Comparison of ENCODE assay signal across 21 mouse cellular contexts in the genomic region with DNA sequence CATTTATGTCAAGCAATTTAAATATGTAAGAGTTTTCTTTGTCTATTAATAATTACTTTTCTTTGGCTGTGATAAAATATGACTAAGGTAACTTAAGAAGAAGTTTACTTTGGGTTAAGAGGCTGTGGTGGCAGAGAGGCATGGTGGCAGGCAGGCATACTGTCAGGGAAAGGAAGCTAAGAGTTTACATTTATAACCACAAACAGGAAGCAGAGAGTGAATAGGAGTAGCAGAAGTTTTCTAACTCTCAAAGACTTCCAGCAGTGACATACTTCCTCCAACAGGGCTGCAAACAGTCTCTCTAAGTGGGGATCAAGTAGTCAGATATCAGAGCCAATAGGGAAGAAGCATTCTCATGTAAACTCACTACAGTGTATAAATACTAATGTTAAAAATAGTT. TPM values are rescaled to one million over a fixed set of nuclear protein-coding genes. Genes with fewer than 3 reads are reported as not detected.
A peak's percentile ranks its signal among the peaks of the same experiment; 100 is the strongest.
DNase-seq lines count a peak whose midpoint lies in the region; ATAC-seq and TF ChIP-seq lines count a peak whose summit lies in the region.
"Had no signal": no experiment of that assay in that cellular context is flagged by ENCODE, and none has a peak within 500 bp of the region (broad histone marks: within the 10 kb centered on the region; RNA-seq: fewer than 3 reads in every experiment).

No protein-coding gene starts in this region.

- no peak overlapping the region for H3K9ac ChIP-seq in lung, embryonic 14.5 days
- H3K9ac ChIP-seq: embryonic facial prominence, embryonic 12.5 days; forebrain, embryonic 12.5 days; forebrain, postnatal 0 days; heart, embryonic 15.5 days; hindbrain, embryonic 12.5 days had no signal

- no peaks in the 10 kb centered on the region for H3K27me3 ChIP-seq in lung, embryonic 14.5 days (ENCODE audit: insufficient read depth, low read length)
- H3K27me3 ChIP-seq: embryonic facial prominence, embryonic 12.5 days; forebrain, embryonic 12.5 days; heart, embryonic 15.5 days; hindbrain, embryonic 12.5 days had no signal

- no peaks in the 10 kb centered on the region for H3K4me1 ChIP-seq in lung, embryonic 14.5 days (ENCODE audit: insufficient read depth)
- H3K4me1 ChIP-seq: embryonic facial prominence, embryonic 12.5 days; forebrain, embryonic 12.5 days; hindbrain, embryonic 12.5 days had no signal

- no peak for ATAC-seq in lung, embryonic 14.5 days (ENCODE audit: insufficient read depth)
- ATAC-seq in common myeloid progenitor, adult 5-6 weeks (replicated peaks; ENCODE audit: low read depth, poor library complexity, severe bottlenecking), result peak; percentile 92
- ATAC-seq in megakaryocyte progenitor cell, adult 5-6 weeks (replicated peaks; ENCODE audit: poor library complexity), result peak; percentile 88
- no peak for ATAC-seq in erythroid progenitor cell, adult 5-6 weeks (replicated peaks; ENCODE audit: low FRiP score, poor library complexity, severe bottlenecking)
- ATAC-seq: forebrain, postnatal 0 days; hindbrain, postnatal 0 days had no signal

- H3K27ac ChIP-seq in lung, embryonic 14.5 days (ENCODE audit: low read depth), result no peak overlapping the region
- H3K27ac ChIP-seq: embryonic facial prominence, embryonic 12.5 days; forebrain, embryonic 12.5 days; gastrocnemius, adult 2 months; heart, embryonic 10.5 days; hindbrain, embryonic 12.5 days; hindbrain, postnatal 0 days had no signal

- DNase-seq in lung, embryonic 14.5 days, result peak; percentile 18
- DNase-seq in lung, adult 18-20 months, result no peak
- DNase-seq in layer of hippocampus, adult 8-10 months (ENCODE audit: low spot score in 2 of 2), result no peak
- DNase-seq: adrenal gland, adult 8-10 months; cerebellum, adult 11 months; cerebellum, adult 8-10 months; cerebellum, postnatal 14 days; forebrain, postnatal 0 days; gastrocnemius, adult 2 months; gastrocnemius, postnatal 25 days; heart, adult 11 months; heart, postnatal 36 days had no signal

- H3K36me3 ChIP-seq in lung, embryonic 14.5 days (ENCODE audit: insufficient read depth), result no peaks in the 10 kb centered on the region
- H3K36me3 ChIP-seq: embryonic facial prominence, embryonic 12.5 days; forebrain, embryonic 12.5 days; heart, embryonic 10.5 days; hindbrain, embryonic 12.5 days had no signal

- no peak for TF ChIP-seq CTCF in lung, embryonic 14.5 days (IDR thresholded peaks at IDR 0.05; ENCODE audit: low read depth)

- H3K9me3 ChIP-seq in lung, embryonic 14.5 days (ENCODE audit: low read depth, low read length), result no peaks in the 10 kb centered on the region
- H3K9me3 ChIP-seq: embryonic facial prominence, embryonic 12.5 days; forebrain, embryonic 12.5 days; heart, embryonic 10.5 days; heart, embryonic 15.5 days; hindbrain, embryonic 12.5 days had no signal

- H3K4me2 ChIP-seq in lung, embryonic 14.5 days, result no peak overlapping the region
- H3K4me2 ChIP-seq: embryonic facial prominence, embryonic 12.5 days; forebrain, embryonic 12.5 days; heart, embryonic 15.5 days; hindbrain, embryonic 12.5 days had no signal

- H3K4me3 ChIP-seq in lung, embryonic 14.5 days (ENCODE audit: low read depth, low read length), result no peak overlapping the region
- H3K4me3 ChIP-seq: embryonic facial prominence, embryonic 12.5 days; forebrain, embryonic 12.5 days; gastrocnemius, adult 2 months; heart, embryonic 10.5 days; heart, embryonic 15.5 days; hindbrain, embryonic 12.5 days had no signal

RNA-seq across cellular contexts. Expression of a gene that starts 58.6 kb away (rescaled TPM):
- 8.1 and 10.6 TPM in 2 replicates for polyA plus RNA-seq in lung, embryonic 14.5 days (2014; fragmentation: Nextera tagmentation; extraction: Ambion mirVana)
- total RNA-seq in common myeloid progenitor, adult 5-6 weeks (2017), result 12.1 and 12.3 TPM in 2 replicates
- total RNA-seq in megakaryocyte progenitor cell, adult 5-6 weeks (2015), result 2.9 and 5.8 TPM in 2 replicates
- total RNA-seq in megakaryocyte progenitor cell, adult 5-6 weeks (2017), result 4.5 and 4.8 TPM in 2 replicates
- 100 to 1,000 TPM; 280 to 313 (median 296) TPM for total RNA-seq in layer of hippocampus, adult 8-10 months (2022)
- under 0.01 and 4.2 TPM in 2 replicates for total RNA-seq in erythroid progenitor cell, adult 5-6 weeks (2015; ENCODE audit: low replicate concordance)
- total RNA-seq in erythroid progenitor cell, adult 5-6 weeks (2017; ENCODE audit: low replicate concordance), result 0.15 and 4.7 TPM in 2 replicates

Comparison
In these comparisons a context has a peak if more than half of its experiments do, and no peak if none do; other contexts are left out.
1. ATAC-seq: peak in common myeloid progenitor, adult 5-6 weeks (single experiment) and megakaryocyte progenitor cell, adult 5-6 weeks (single experiment); none in lung, embryonic 14.5 days (single experiment) and erythroid progenitor cell, adult 5-6 weeks (single experiment).
2. RNA of a gene that starts 58.6 kb away (total RNA-seq): 280 to 313 TPM in layer of hippocampus, adult 8-10 months; 12.1 to 12.3 TPM in common myeloid progenitor, adult 5-6 weeks, 2.9 to 5.8 TPM in megakaryocyte progenitor cell, adult 5-6 weeks and under 0.01 to 4.7 TPM in erythroid progenitor cell, adult 5-6 weeks; every median in the first group is over 10 times any median in the second.